Mouse (Mus musculus): ENCODE data around the gene Prmt1. TPM values are rescaled to one million over a fixed set of nuclear protein-coding genes. Genes with fewer than 3 reads are reported as not detected.
A peak's percentile ranks its signal among the peaks of the same experiment; 100 is the strongest.

The Prmt1 gene
- polyA plus RNA-seq, 1 experiment from 2014 or later = 301 TPM

GRCm38 (mm10) chr7:44966638-44967037 is 19.7 kb downstream of the Prmt1 start:
- ATAC-seq (replicated peaks; ENCODE audit: low FRiP score) = no peak
- DNase-seq (ENCODE audit: low spot score) = no peak
- H3K4me2 ChIP-seq (ENCODE audit: low read depth, low read length, severe bottlenecking) = no peak overlapping the region
- H3K4me3 ChIP-seq (ENCODE audit: low read depth, low read length) = no peak overlapping the region
- no peaks in the 10 kb centered on the region for H3K27me3 ChIP-seq (ENCODE audit: control insufficient read depth, insufficient read depth, low read length)
- no peak overlapping the region for H3K9ac ChIP-seq (ENCODE audit: low read length)
- 80% methylated on average over 15 of the region's 15 CpGs for WGBS
- H3K4me1 ChIP-seq (replicated peaks; ENCODE audit: control insufficient read depth, insufficient read depth, low read length) = peaks cover 6% of the 10 kb centered on the region; the same call in 1 of the 2 replicates
- H3K9me3 ChIP-seq (ENCODE audit: control insufficient read depth, low read length) = no peaks in the 10 kb centered on the region
- no peak overlapping the region for H3K27ac ChIP-seq (ENCODE audit: low read depth, low read length)
- H3K36me3 ChIP-seq (ENCODE audit: control insufficient read depth, insufficient read depth, low read length) = no peaks in the 10 kb centered on the region; the same call in 1 of the 2 replicates

- no peak overlapping the region for H3K4me2 ChIP-seq (ENCODE audit: low read depth, low read length, severe bottlenecking)
- no peak for DNase-seq (ENCODE audit: low spot score)
- no peaks in the 10 kb centered on the region for H3K27me3 ChIP-seq (ENCODE audit: control insufficient read depth, insufficient read depth, low read length)
- WGBS = 88% methylated on average over 7 of the region's 7 CpGs
- no peaks in the 10 kb centered on the region for H3K9me3 ChIP-seq (ENCODE audit: control insufficient read depth, low read length)
- ATAC-seq (replicated peaks; ENCODE audit: low FRiP score) = no peak
- H3K4me3 ChIP-seq (ENCODE audit: low read depth, low read length) = no peak overlapping the region
- H3K27ac ChIP-seq (ENCODE audit: low read depth, low read length) = no peak overlapping the region
- no peak overlapping the region for H3K9ac ChIP-seq (ENCODE audit: low read length)
- peaks cover 1% of the 10 kb centered on the region; the same call in 1 of the 2 replicates for H3K4me1 ChIP-seq (replicated peaks; ENCODE audit: control insufficient read depth, insufficient read depth, low read length)
- no peaks in the 10 kb centered on the region; the same call in 1 of the 2 replicates for H3K36me3 ChIP-seq (ENCODE audit: control insufficient read depth, insufficient read depth, low read length)
These were observed 20.4 kb downstream of the Prmt1 start for GRCm38 (mm10) chr7:44965975-44966374.

- no peaks in the 10 kb centered on the region for H3K9me3 ChIP-seq (ENCODE audit: control insufficient read depth, low read length)
- H3K4me3 ChIP-seq (ENCODE audit: low read depth, low read length) = no peak overlapping the region
- 98% methylated on average over 13 of the region's 13 CpGs for WGBS
- no peak overlapping the region for H3K4me2 ChIP-seq (ENCODE audit: low read depth, low read length, severe bottlenecking)
- H3K27ac ChIP-seq (ENCODE audit: low read depth, low read length) = no peak overlapping the region
- H3K27me3 ChIP-seq (ENCODE audit: control insufficient read depth, insufficient read depth, low read length) = no peaks in the 10 kb centered on the region
- no peaks in the 10 kb centered on the region; the same call in 1 of the 2 replicates for H3K36me3 ChIP-seq (ENCODE audit: control insufficient read depth, insufficient read depth, low read length)
- H3K9ac ChIP-seq (ENCODE audit: low read length) = no peak overlapping the region
- H3K4me1 ChIP-seq (replicated peaks; ENCODE audit: control insufficient read depth, insufficient read depth, low read length) = no peaks in the 10 kb centered on the region
- DNase-seq (ENCODE audit: low spot score) (no peak), ATAC-seq (replicated peaks; ENCODE audit: low FRiP score) (no peak)
These were observed 21.4 kb downstream of the Prmt1 start for GRCm38 (mm10) chr7:44964990-44965389.

GRCm38 (mm10) chr7:44962831-44963230 is 23.5 kb downstream of the Prmt1 start:
- DNase-seq (ENCODE audit: low spot score) (peak; percentile 32), ATAC-seq (replicated peaks; ENCODE audit: low FRiP score) (no peak)
- Histone ChIP-seq H3K4me2 (ENCODE audit: low read depth, low read length, severe bottlenecking) (no peak overlapping the region), H3K27me3 (ENCODE audit: control insufficient read depth, insufficient read depth, low read length) (no peaks in the 10 kb centered on the region), H3K36me3 (ENCODE audit: control insufficient read depth, insufficient read depth, low read length) (no peaks in the 10 kb centered on the region; the same call in 1 of the 2 replicates), H3K27ac (ENCODE audit: low read depth, low read length) (no peak overlapping the region), H3K9ac (ENCODE audit: low read length) (no peak overlapping the region), H3K4me1 (replicated peaks; ENCODE audit: control insufficient read depth, insufficient read depth, low read length) (no peaks in the 10 kb centered on the region), H3K9me3 (ENCODE audit: control insufficient read depth, low read length) (no peaks in the 10 kb centered on the region), H3K4me3 (ENCODE audit: low read depth, low read length) (no peak overlapping the region)
- WGBS = 89% methylated on average over 5 of the region's 5 CpGs

- WGBS = 86% methylated on average over 8 of the region's 8 CpGs
- Histone ChIP-seq H3K4me1 (replicated peaks; ENCODE audit: control insufficient read depth, insufficient read depth, low read length) (no peaks in the 10 kb centered on the region), H3K27ac (ENCODE audit: low read depth, low read length) (no peak overlapping the region), H3K9ac (ENCODE audit: low read length) (no peak overlapping the region), H3K36me3 (ENCODE audit: control insufficient read depth, insufficient read depth, low read length) (no peaks in the 10 kb centered on the region; the same call in 1 of the 2 replicates), H3K27me3 (ENCODE audit: control insufficient read depth, insufficient read depth, low read length) (no peaks in the 10 kb centered on the region), H3K4me2 (ENCODE audit: low read depth, low read length, severe bottlenecking) (no peak overlapping the region), H3K9me3 (ENCODE audit: control insufficient read depth, low read length) (no peaks in the 10 kb centered on the region), H3K4me3 (ENCODE audit: low read depth, low read length) (no peak overlapping the region)
- ATAC-seq (replicated peaks; ENCODE audit: low FRiP score) (no peak), DNase-seq (ENCODE audit: low spot score) (no peak)
These were observed 24.0 kb downstream of the Prmt1 start for GRCm38 (mm10) chr7:44962337-44962736.

- 91% methylated on average over 13 of the region's 13 CpGs for WGBS
- Histone ChIP-seq H3K4me3 (ENCODE audit: low read depth, low read length) (no peak overlapping the region), H3K27ac (ENCODE audit: low read depth, low read length) (no peak overlapping the region), H3K9ac (ENCODE audit: low read length) (no peak overlapping the region), H3K4me1 (replicated peaks; ENCODE audit: control insufficient read depth, insufficient read depth, low read length) (no peaks in the 10 kb centered on the region), H3K27me3 (ENCODE audit: control insufficient read depth, insufficient read depth, low read length) (no peaks in the 10 kb centered on the region), H3K36me3 (ENCODE audit: control insufficient read depth, insufficient read depth, low read length) (no peaks in the 10 kb centered on the region), H3K9me3 (ENCODE audit: control insufficient read depth, low read length) (no peaks in the 10 kb centered on the region), H3K4me2 (ENCODE audit: low read depth, low read length, severe bottlenecking) (no peak overlapping the region)
- ATAC-seq (replicated peaks; ENCODE audit: low FRiP score) (no peak), DNase-seq (ENCODE audit: low spot score) (no peak)
These were observed 25.9 kb downstream of the Prmt1 start for GRCm38 (mm10) chr7:44960512-44960910.

GRCm38 (mm10) chr7:44959874-44960511 is 26.4 kb downstream of the Prmt1 start:
- H3K4me2 ChIP-seq (ENCODE audit: low read depth, low read length, severe bottlenecking) = no peak overlapping the region
- no peaks in the 10 kb centered on the region for H3K9me3 ChIP-seq (ENCODE audit: control insufficient read depth, low read length)
- DNase-seq (ENCODE audit: low spot score) = no peak
- no peak for ATAC-seq (replicated peaks; ENCODE audit: low FRiP score)
- no peaks in the 10 kb centered on the region for H3K4me1 ChIP-seq (replicated peaks; ENCODE audit: control insufficient read depth, insufficient read depth, low read length)
- H3K9ac ChIP-seq (ENCODE audit: low read length) = no peak overlapping the region
- WGBS = 87% methylated on average over 10 of the region's 10 CpGs
- H3K36me3 ChIP-seq (ENCODE audit: control insufficient read depth, insufficient read depth, low read length) = no peaks in the 10 kb centered on the region
- H3K27ac ChIP-seq (ENCODE audit: low read depth, low read length) = no peak overlapping the region
- H3K4me3 ChIP-seq (ENCODE audit: low read depth, low read length) = no peak overlapping the region
- no peaks in the 10 kb centered on the region for H3K27me3 ChIP-seq (ENCODE audit: control insufficient read depth, insufficient read depth, low read length)

- Histone ChIP-seq H3K4me3 (ENCODE audit: low read depth, low read length) (no peak overlapping the region), H3K4me1 (replicated peaks; ENCODE audit: control insufficient read depth, insufficient read depth, low read length) (no peaks in the 10 kb centered on the region), H3K4me2 (ENCODE audit: low read depth, low read length, severe bottlenecking) (no peak overlapping the region), H3K27me3 (ENCODE audit: control insufficient read depth, insufficient read depth, low read length) (no peaks in the 10 kb centered on the region), H3K9ac (ENCODE audit: low read length) (no peak overlapping the region), H3K9me3 (ENCODE audit: control insufficient read depth, low read length) (no peaks in the 10 kb centered on the region), H3K36me3 (ENCODE audit: control insufficient read depth, insufficient read depth, low read length) (no peaks in the 10 kb centered on the region), H3K27ac (ENCODE audit: low read depth, low read length) (no peak overlapping the region)
- WGBS = 92% methylated on average over 8 of the region's 8 CpGs
- no peak for ATAC-seq (replicated peaks; ENCODE audit: low FRiP score)
- DNase-seq (ENCODE audit: low spot score) = no peak
These were observed 27.1 kb downstream of the Prmt1 start for GRCm38 (mm10) chr7:44959281-44959680.

GRCm38 (mm10) chr7:44958208-44958607 is 28.2 kb downstream of the Prmt1 start:
- no peaks in the 10 kb centered on the region for H3K36me3 ChIP-seq (ENCODE audit: control insufficient read depth, insufficient read depth, low read length)
- 66% methylated on average over 7 of the region's 7 CpGs for WGBS
- ATAC-seq (replicated peaks; ENCODE audit: low FRiP score) = no peak

More at GRCm38 (mm10) chr7:44958208-44958607, 28.2 kb downstream of the Prmt1 start:
- no peak overlapping the region for H3K27ac ChIP-seq (ENCODE audit: low read depth, low read length)
- H3K4me3 ChIP-seq (ENCODE audit: low read depth, low read length) = no peak overlapping the region
- H3K9ac ChIP-seq (ENCODE audit: low read length) = no peak overlapping the region
- no peak overlapping the region for H3K4me2 ChIP-seq (ENCODE audit: low read depth, low read length, severe bottlenecking)
- H3K9me3 ChIP-seq (ENCODE audit: control insufficient read depth, low read length) = no peaks in the 10 kb centered on the region
- DNase-seq (ENCODE audit: low spot score) = no peak
- no peaks in the 10 kb centered on the region for H3K4me1 ChIP-seq (replicated peaks; ENCODE audit: control insufficient read depth, insufficient read depth, low read length)
- no peaks in the 10 kb centered on the region for H3K27me3 ChIP-seq (ENCODE audit: control insufficient read depth, insufficient read depth, low read length)
